Mouse (Mus musculus) ES-E14 (cell line): ENCODE data around the gene Sbf2. TPM values are rescaled to one million over a fixed set of nuclear protein-coding genes. Genes with fewer than 3 reads are reported as not detected.

Source experiments
- DNase-seq: peaks from one replicate; pipeline ENCODE4 v3.0.0-alpha.2; 2013; ENCODE audit warnings: low read depth, low spot score
- H3K27ac ChIP-seq: 2 replicates; pipeline ENCODE4 v1.5.1; 2012; ENCODE audit warnings: low read depth, mild to moderate bottlenecking, low read length, moderate library complexity, mixed read lengths; ENCODE audit not compliant: poor library complexity, insufficient read depth, severe bottlenecking
- H3K36me3 ChIP-seq: 2 replicates; pipeline ENCODE4 v1.6.1; 2012; ENCODE audit warnings: mild to moderate bottlenecking, low read length, moderate library complexity, mixed read lengths; ENCODE audit not compliant: control insufficient read depth, poor library complexity, insufficient read depth, severe bottlenecking
- H3K4me1 ChIP-seq, 2 experiments: fragments of 150-350 bp in 1 of 2; sonication (generic) in 1 of 2; 2 replicates each; pipeline ENCODE4 v1.6.1; 2012; ENCODE audit warnings: low read length in 2 of 2, mild to moderate bottlenecking in 1 of 2, mixed read lengths in 1 of 2; ENCODE audit not compliant: control insufficient read depth in 2 of 2, insufficient read depth in 2 of 2, poor library complexity in 1 of 2
- H3K4me3 ChIP-seq, 2 experiments: fragments of 150-350 bp in 1 of 2; sonication (generic) in 1 of 2; 2 replicates each; pipeline ENCODE4 v1.5.1; 2012; ENCODE audit warnings: low read length in 2 of 2, low read depth in 1 of 2, mild to moderate bottlenecking in 1 of 2, mixed read lengths in 1 of 2; ENCODE audit not compliant: insufficient read depth in 1 of 2, poor library complexity in 1 of 2, severe bottlenecking in 1 of 2
- H3K9ac ChIP-seq: 2 replicates; pipeline ENCODE4 v1.6.1; 2012; ENCODE audit warnings: low read depth, mild to moderate bottlenecking, low read length, mixed read lengths; ENCODE audit not compliant: poor library complexity, insufficient read depth, severe bottlenecking
- H3K9me3 ChIP-seq: fragments of 150-350 bp; sonication (generic); 2 replicates; pipeline ENCODE4 v1.6.1; 2012; ENCODE audit warnings: low read depth, mild to moderate bottlenecking, low read length; ENCODE audit not compliant: control insufficient read depth, insufficient read depth
- CHD2 ChIP-seq: IDR thresholded peaks from 2 replicates; pipeline ENCODE4 v1.6.1; 2014; ENCODE audit warnings: mild to moderate bottlenecking, low read depth, low read length, inconsistent platforms
- HCFC1 ChIP-seq: IDR thresholded peaks from 2 replicates; pipeline ENCODE4 v1.6.1; 2012; ENCODE audit warnings: low read length, inconsistent platforms, borderline replicate concordance; ENCODE audit not compliant: insufficient read depth
- MAFK ChIP-seq: IDR thresholded peaks from 2 replicates; pipeline ENCODE4 v1.6.1; 2014; ENCODE audit warnings: mild to moderate bottlenecking, low read depth, low read length, inconsistent platforms; ENCODE audit not compliant: insufficient read depth
- ZC3H11A ChIP-seq: IDR thresholded peaks from 2 replicates; pipeline ENCODE4 v1.6.1; 2012; ENCODE audit warnings: low read depth, mild to moderate bottlenecking, inconsistent platforms, low read length, borderline replicate concordance
- ZNF384 ChIP-seq: IDR thresholded peaks from 2 replicates; pipeline ENCODE4 v1.6.1; 2012; ENCODE audit warnings: low read depth, low read length, inconsistent platforms
- in situ Hi-C, 2 experiments: fragments of 600-800 bp; cut with MboI; formaldehyde crosslinking; loops; one replicate each; pipeline ENCODE4 v1.15.1; 2025; ENCODE audit warnings: low sequenced_read_pairs in 2 of 2, inconsistent platforms in 1 of 2; ENCODE audit not compliant: unreplicated experiment in 2 of 2
- total RNA-seq: library from RNA; depleted of rRNA; stranded (reverse); fragments of 300-350 nt; gene quantifications from 2 replicates; pipeline ENCODE4 v1.2.3, GENCODE M21; 2012

Gene Sbf2
- total RNA-seq, 1 experiment, result 17.4 TPM

- H3K9me3 ChIP-seq, result no peaks in the 10 kb centered on the region
- no peak overlapping the region for H3K4me3 ChIP-seq
- DNase-seq, result no peak
- in situ Hi-C loops, result no loop called here
- no peak overlapping the region for H3K9ac ChIP-seq
- no peak overlapping the region for H3K27ac ChIP-seq
- TF ChIP-seq HCFC1 (no peak), ZNF384 (no peak), MAFK (no peak), CHD2 (no peak), ZC3H11A (no peak)
- H3K36me3 ChIP-seq, result no peaks in the 10 kb centered on the region
- peaks cover 0 to 2% of the 10 kb centered on the region in 2 experiments; a peak in 2 of 4 replicates for H3K4me1 ChIP-seq
These were observed 35.8 kb upstream of the Sbf2 start for GRCm38 (mm10) chr7:110650491-110650890.

GRCm38 (mm10) chr7:110649133-110649987 lies 34.6 kb upstream of the Sbf2 start:
- in situ Hi-C loops, result loop anchor here (25.0 kb wide), 2 partner anchors 262 to 487 kb away; no protein-coding TSS in a partner anchor
- no peak for DNase-seq

GRCm38 (mm10) chr7:110648455-110649085 lies 33.8 kb upstream of the Sbf2 start:
- H3K4me1 ChIP-seq, result peaks cover 0 to 2% of the 10 kb centered on the region in 2 experiments; a peak in 2 of 4 replicates
- H3K9me3 ChIP-seq, result no peaks in the 10 kb centered on the region
- H3K36me3 ChIP-seq, result no peaks in the 10 kb centered on the region
- DNase-seq, result no peak
- in situ Hi-C loops, result loop anchor here (25.0 kb wide), 2 partner anchors 261 to 486 kb away; no protein-coding TSS in a partner anchor
- H3K4me3 ChIP-seq, result peak overlapping the region in 1 of 2 experiments; percentile 15; a peak in 1 of 4 replicates
- H3K9ac ChIP-seq, result no peak overlapping the region
- H3K27ac ChIP-seq, result no peak overlapping the region
- no peak for TF ChIP-seq ZNF384
- no peak for TF ChIP-seq CHD2
- no peak for TF ChIP-seq ZC3H11A
- TF ChIP-seq MAFK, result no peak
- no peak for TF ChIP-seq HCFC1

More at GRCm38 (mm10) chr7:110649133-110649987, 34.6 kb upstream of the Sbf2 start:
- H3K9me3 ChIP-seq, result no peaks in the 10 kb centered on the region
- H3K27ac ChIP-seq, result no peak overlapping the region
- TF ChIP-seq ZC3H11A (no peak), CHD2 (no peak), ZNF384 (no peak)
- no peaks in the 10 kb centered on the region for H3K36me3 ChIP-seq
- no peak overlapping the region for H3K4me3 ChIP-seq
- no peak overlapping the region for H3K9ac ChIP-seq
- H3K4me1 ChIP-seq, result peaks cover 0 to 2% of the 10 kb centered on the region in 2 experiments; a peak in 2 of 4 replicates

- no peak for DNase-seq
- in situ Hi-C loops, result loop anchor here (25.0 kb wide), 2 partner anchors 261 to 486 kb away; no protein-coding TSS in a partner anchor
- TF ChIP-seq CHD2 (no peak), ZC3H11A (no peak), MAFK (no peak), HCFC1 (no peak), ZNF384 (no peak)
These were observed 33.1 kb upstream of the Sbf2 start for GRCm38 (mm10) chr7:110647559-110648454.

More at GRCm38 (mm10) chr7:110647559-110648454, 33.1 kb upstream of the Sbf2 start:
- Histone ChIP-seq H3K36me3 (no peaks in the 10 kb centered on the region), H3K4me3 (0 out of 4 replicates have a peak overlapping the region, but pooled peaks of 1 of the 2 experiments have one; percentile 15), H3K9me3 (no peaks in the 10 kb centered on the region), H3K4me1 (peaks cover 0 to 2% of the 10 kb centered on the region in 2 experiments; a peak in 2 of 4 replicates), H3K9ac (no peak overlapping the region), H3K27ac (no peak overlapping the region)
